Mouse (Mus musculus) mesoderm, embryonic 11.5 days (tissue): ENCODE data around the gene Capn11.
"Not testable (repeated sequence)": the region's sequence is repeated elsewhere in the genome, so short reads cannot be mapped to it uniquely, and the experiment has no call there.

Source experiments
- DNase-seq: peaks from one replicate; pipeline ENCODE4 v3.0.0-alpha.2; 2012; ENCODE audit warnings: low read depth, low spot score

The Capn11 gene

DNA sequence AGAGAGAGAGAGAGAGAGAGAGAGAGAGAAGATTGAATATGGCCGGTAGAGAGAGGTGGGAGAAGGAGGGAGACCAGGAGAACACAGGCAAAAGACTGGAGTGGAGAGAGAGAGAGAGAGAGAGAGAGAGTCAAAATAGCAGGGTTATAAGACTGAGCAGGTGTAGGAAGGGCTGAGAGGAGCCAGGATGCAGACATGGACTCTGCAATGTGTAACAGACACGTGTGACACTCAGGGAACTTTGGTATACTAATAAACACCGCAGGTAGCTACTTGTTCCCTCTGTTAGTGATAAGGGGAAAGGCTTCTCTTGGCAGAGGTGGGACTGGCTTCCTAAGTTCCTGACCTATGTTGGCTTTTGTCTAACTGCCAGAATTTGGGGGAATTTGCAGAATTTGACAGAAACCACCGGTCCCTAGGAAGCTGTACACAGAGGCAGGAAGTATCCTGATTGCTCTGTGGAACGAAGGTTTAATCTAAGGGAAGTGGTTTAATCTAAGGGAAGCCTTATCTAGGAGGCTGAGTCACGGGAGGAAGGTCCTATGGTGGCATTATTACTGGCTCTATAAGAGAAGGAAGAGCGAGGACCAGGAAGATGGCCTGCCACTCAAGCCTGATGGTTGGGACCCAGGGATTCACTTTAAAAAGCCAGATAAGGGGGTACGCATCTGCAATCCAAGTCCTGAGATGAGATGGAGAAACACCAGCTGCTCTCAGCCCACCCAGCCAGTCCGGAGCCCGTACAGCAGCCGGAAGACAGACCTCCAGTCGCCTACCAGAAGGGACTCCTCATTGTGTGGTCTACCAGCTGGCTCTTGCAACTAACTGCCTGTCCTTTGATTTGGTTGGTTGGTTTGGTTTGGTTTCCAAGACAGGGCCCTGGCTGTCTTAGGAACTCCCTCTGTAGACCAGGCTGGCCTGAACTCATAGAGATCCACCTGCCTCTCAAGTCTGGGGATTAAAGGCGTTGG, 30.0 kb downstream of the Capn11 start:
- no peak for DNase-seq

GRCm38 (mm10) chr17:45628160-45628559, 31.0 kb downstream of the Capn11 start:
- DNase-seq: no peak

- DNase-seq: peak; percentile 91
Measured at GRCm38 (mm10) chr17:45626577-45627134, 32.5 kb downstream of the Capn11 start.

- not testable (repeated sequence) for DNase-seq
Measured at GRCm38 (mm10) chr17:45623425-45623824, 35.7 kb downstream of the Capn11 start.

DNA sequence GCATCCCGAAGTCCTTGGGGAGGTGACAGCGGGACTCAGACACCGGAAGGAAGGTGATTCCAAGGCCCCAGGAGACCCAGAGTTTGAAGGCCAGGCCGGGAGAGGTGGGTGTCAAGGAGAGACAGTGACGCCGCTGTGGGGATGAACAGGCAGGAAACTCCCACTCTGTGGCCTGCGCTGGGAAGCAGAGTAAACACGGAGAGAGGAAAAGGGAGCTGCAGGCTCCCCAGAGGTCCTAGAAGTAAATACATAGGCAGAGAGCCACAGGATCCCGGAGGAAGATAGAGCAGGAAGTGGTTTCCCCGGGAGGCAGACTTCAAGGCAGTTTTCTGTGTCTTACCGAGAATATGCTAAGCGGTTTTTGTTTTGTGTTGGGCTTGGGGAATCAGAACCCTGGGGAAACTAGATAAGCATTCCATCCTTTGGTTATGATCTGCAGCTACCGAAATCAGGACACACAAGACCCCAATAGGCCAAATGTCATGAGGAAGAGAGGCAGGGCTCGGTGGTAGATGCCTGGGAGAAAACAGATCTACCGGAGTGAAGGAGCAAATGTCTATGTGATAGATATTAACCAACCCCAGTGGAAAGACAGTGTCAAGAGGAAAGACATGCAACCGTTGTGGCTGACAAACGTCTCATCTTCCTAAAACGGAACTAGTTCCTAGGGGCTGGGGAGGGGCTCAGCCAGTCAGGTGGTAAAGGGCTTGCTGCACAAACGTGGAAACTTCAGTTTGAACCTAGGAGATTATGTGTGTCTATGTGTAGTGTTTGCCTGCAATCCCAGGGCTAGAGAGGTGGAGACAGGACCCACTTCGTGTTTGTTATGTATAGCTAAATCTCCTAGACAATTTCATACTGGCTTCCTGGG, 39.5 kb downstream of the Capn11 start:
- DNase-seq: no peak

- DNase-seq: no peak
Measured at GRCm38 (mm10) chr17:45618941-45619385, 40.2 kb downstream of the Capn11 start.

GRCm38 (mm10) chr17:45617655-45618054, 41.5 kb downstream of the Capn11 start:
- no peak for DNase-seq

DNA sequence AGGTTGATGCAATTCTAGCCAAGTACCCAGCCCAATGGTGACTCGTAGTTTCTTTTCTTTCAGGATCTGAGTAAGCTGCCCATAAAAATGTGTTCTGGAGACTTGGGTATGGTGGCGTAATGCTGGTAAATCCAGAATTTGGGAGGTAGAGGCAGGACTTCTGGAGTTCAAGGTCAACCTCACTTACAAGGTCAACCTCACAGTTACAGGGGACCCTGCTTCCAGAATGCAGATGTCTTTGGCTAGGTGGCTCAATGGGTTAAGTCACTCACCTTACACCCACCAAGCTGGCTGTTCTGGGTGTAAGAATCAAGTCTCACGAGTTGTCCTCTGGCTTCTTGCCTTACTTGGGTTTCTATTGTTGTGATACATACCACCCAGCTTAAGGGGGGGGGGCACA, 42.4 kb downstream of the Capn11 start:
- DNase-seq: no peak

DNA sequence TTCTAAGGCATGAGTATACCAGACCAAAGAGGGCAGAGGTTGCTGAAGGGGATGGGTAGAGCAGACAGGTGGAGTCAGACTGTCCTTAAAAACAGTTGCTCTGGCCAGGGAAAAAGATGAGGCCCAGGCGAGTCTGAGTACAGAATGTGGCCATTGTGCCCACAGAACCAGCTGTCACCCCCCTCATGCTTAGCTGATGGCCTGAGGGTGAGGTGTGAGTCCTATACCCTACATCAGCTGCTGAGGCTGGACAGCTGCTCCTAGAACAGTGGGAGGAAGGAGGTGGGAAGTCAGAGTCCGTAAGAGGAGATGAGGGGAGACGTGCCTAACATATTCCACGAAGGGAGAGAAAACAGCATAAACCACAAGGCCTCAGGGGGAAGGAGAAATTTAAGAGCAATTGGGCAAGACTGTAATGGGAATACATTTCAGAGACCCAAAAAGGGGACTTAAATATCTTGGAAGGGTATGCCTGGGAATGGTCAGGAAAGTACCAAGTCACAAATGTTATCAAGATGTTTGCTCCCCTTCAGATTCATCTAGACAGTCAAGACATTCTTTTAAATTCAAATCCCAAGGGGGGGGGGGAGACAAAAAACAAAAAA, 43.0 kb downstream of the Capn11 start:
- no peak for DNase-seq

DNA sequence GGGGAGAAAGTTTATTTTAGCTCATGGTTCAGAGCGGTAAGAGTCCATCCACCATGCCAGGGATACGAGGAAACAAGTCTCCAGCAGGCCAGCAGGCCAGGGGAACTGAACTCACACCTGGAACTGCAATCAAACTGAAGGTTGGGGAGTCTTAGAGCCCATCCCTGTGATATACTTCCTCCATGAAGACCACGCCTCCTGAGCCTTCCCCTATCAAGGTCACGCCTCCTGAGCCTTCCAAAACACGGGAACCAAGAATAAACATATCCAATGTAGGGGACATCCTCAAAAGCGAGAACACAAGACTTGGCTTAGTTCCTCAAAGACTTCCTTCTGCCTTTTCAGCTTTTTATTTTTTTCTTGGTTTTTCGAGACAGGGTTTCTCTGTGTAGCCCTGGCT, 46.2 kb downstream of the Capn11 start:
- DNase-seq: no peak

DNA sequence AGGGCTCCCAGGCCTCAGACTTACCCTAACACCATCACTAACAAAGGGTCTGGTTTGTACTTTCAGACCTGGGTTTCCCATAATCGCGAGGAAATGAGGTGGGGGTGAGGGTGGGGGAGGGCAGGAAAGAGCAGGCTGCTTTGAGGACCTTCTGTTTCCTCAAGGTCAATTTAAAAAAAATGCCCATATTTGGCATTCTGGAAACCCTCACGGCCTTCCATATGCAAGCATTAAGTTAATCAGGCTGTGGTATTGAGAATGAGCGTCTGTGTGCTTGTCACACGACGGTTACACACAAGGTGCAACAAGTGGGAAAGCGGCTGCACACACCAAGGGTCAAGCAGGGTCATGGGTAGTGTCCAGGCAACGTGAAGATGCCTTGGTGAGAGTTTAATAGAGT, 47.1 kb downstream of the Capn11 start:
- DNase-seq: no peak

GRCm38 (mm10) chr17:45610144-45610866, 48.8 kb downstream of the Capn11 start:
- DNase-seq: no peak

DNA sequence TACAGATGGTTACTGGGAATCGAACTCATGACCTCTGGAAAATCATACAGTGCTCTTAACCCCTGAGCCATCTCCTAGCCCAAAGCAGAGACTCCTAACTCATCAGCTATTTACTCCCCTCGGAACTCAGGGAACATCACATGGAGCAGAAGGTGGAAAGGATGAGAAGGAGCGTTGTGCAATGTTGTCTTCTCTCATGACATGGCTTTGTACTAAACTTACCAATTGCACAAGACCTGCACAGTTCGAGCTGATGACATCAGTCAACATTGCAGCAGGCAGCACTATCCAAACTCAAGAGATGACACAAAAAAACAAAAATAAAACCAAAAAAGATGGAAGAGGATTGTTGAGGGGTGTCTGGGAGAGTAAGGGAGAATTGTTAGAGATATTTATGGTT, 50.7 kb downstream of the Capn11 start:
- no peak for DNase-seq

DNA sequence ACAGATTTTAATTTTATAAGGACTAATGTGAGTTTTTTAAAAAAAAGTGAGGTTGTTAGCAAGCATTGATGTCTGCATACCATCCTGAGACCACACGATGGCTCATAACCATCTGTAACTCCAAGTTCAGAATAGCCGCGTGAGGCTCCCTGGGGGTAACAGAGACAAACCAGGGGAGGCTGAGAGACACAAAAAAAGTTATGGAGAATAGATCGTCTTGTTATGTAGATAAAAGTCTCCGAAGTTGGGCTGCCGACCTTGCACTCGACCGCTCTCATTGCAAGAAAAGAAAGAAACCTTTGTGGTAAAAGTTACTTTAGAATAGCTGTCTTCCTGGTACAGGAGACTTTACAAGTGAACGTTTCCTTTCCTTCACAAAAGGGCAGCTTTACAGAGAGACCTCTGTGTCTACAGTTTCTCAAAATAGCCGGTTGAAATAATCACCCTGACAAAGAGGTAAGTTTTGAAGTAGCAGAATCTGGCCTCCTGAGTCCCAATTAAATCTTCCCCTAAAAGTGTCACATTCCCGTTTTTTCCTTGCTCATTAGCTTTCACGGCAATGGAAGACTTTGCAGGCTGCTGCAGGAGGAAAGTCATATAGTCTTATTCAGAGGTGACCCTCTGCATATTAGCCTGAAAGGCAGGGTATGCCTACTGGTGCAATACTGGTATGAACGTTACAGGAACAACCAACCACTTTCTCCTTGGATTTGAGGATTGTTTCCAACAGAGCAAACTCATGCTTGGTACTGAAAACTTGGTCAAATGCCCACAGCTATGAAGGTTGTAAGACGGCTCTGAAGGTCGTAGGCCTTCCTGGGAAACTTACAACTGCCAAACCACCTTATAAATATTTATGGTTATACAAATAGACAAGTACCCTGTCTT, 51.9 kb downstream of the Capn11 start:
- no peak for DNase-seq

GRCm38 (mm10) chr17:45602984-45603383, 56.1 kb downstream of the Capn11 start:
- DNase-seq: no peak

DNA sequence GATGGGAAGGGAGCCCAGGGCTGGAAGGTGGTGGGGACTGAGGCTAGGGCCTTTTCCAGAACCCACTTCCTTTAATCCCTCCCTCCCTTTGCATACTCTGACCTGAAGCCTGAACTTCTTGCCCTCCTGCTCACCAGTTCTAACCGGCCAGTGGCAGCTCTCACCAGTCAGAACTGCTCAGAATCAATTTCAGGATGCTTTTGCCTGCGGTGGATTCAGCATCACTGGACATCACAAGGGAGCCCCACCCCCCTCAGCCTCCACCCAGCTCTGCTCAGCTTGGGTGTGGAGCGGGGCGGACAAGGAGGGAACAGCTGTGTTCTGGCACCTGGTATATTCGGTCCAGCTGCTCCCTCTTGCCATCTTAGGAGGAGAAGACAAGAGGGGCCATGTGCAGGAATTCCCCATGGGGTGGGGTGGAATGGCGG, 57.2 kb downstream of the Capn11 start, which contains the start of gene Mymx:
TSS of gene Mymx (minus strand) at position 226 of the 428 bp plus-strand sequence.
- DNase-seq: no peak

GRCm38 (mm10) chr17:45601325-45601724, 57.8 kb downstream of the Capn11 start:
- DNase-seq: no peak

GRCm38 (mm10) chr17:45600267-45600666, 58.9 kb downstream of the Capn11 start:
- DNase-seq: no peak

DNA sequence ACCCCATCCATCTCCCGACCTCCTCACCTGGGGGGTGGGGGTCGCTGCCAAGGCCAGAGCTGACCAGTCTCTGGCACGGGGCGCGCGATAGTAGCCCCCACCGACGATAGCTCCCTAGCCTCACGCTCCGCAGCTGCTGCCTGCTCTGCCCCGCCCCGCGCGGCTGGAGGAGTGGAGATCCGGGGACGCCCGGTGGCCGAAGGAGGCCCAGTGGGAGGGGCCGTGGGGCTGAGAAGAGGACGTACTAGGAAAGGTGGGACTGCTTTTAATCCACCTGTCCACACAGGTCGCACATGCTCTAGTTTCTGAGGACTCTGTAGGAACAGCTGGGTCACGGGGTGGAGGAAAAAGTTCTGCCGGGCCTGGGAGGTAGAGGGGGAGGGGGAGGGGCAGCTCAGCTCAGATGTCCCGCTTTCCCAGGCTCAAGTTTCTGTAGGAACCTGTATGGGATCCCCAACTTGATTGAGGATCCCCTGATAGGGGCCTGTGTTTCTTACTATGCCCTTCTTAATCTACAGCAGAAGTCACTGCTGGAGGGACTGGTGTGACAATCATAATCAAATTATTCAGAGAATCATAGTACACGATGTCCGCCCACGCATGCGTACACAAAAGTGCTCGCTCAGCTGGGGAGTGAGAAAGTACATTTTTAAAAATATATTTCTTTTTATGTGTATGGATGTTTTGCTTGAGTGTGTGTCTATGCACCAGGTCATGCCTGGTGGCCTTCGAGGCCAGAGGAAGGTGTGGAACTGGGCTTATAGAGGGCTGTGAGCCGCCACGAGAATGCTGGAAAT, 59.5 kb downstream of the Capn11 start, which contains the start of gene Slc29a1:
TSS of gene Slc29a1 (minus strand) at position 161 of the 797 bp plus-strand sequence.
- peak; percentile 54 for DNase-seq
